9 mouse cellular contexts compared by ENCODE assay signal in the genomic region with DNA sequence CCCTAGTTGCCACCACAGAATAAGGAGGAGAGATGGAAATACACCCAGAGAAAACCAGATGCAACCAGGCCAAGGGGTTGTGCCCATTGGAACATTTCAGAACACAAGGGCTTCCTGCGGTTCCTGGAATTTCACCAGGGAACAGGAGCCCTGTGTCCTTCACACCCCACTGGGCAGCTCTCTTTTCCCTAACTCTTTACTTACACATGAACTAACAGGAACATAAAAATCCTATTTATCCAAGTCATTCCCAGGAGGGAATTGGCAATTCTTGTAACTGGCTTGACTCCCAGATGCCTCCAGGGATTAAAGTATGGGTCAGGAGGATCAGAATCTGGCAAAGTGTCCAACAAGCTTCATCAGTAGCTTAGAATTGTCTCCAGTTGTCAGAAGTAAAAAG.
DNase-seq lines count a peak whose midpoint lies in the region; ATAC-seq lines count a peak whose summit lies in the region.
"Had no signal": no experiment of that assay in that cellular context is flagged by ENCODE, and none has a peak within 500 bp of the region (broad histone marks: within the 10 kb centered on the region; RNA-seq: fewer than 3 reads in every experiment).

No protein-coding gene starts in this region.

- intact Hi-C loops in heart, postnatal 36 days (cut with DNase I), result no loop called here

- H3K27me3 ChIP-seq in liver, embryonic 12.5 days (replicated peaks), result no peaks in the 10 kb centered on the region
- H3K27me3 ChIP-seq: embryonic facial prominence, embryonic 13.5 days had no signal

- WGBS in liver, embryonic 12.5 days (ENCODE audit: insufficient replicate concordance), result 66% methylated on average over 1 of the region's 1 CpGs

- H3K9me3 ChIP-seq in liver, embryonic 12.5 days (replicated peaks), result no peaks in the 10 kb centered on the region
- H3K9me3 ChIP-seq: embryonic facial prominence, embryonic 13.5 days had no signal

- H3K4me3 ChIP-seq in liver, embryonic 12.5 days, result no peak overlapping the region
- H3K4me3 ChIP-seq: embryonic facial prominence, embryonic 13.5 days had no signal

- no peak overlapping the region for H3K9ac ChIP-seq in liver, embryonic 12.5 days
- H3K9ac ChIP-seq: embryonic facial prominence, embryonic 13.5 days had no signal

- no peak overlapping the region for H3K4me2 ChIP-seq in liver, embryonic 12.5 days
- H3K4me2 ChIP-seq: embryonic facial prominence, embryonic 13.5 days had no signal

- H3K36me3 ChIP-seq in liver, embryonic 12.5 days, result no peaks in the 10 kb centered on the region
- H3K36me3 ChIP-seq: embryonic facial prominence, embryonic 13.5 days had no signal

- ATAC-seq in liver, embryonic 12.5 days, result no peak

- peak; percentile 24 to 26 for DNase-seq in heart, adult 18-20 months
- DNase-seq in heart, postnatal 36 days, result no peak
- DNase-seq in brain, adult 2 months (ENCODE audit: low read depth, low spot score), result peak; percentile 51
- peak; percentile 9 to 36 for DNase-seq in frontal cortex, postnatal 36 days (ENCODE audit: low spot score in 2 of 2)
- peak; percentile 34 for DNase-seq in layer of hippocampus, adult 9-11 months
- DNase-seq in right cerebral cortex, postnatal 10 days (ENCODE audit: low spot score in 2 of 2), result peak; percentile 46 to 66
- no peak for DNase-seq in spleen, adult 12 weeks (ENCODE audit: low spot score)

- no peak overlapping the region for H3K27ac ChIP-seq in liver, embryonic 12.5 days
- H3K27ac ChIP-seq: embryonic facial prominence, embryonic 13.5 days had no signal

- H3K4me1 ChIP-seq in liver, embryonic 12.5 days, result no peaks in the 10 kb centered on the region
- H3K4me1 ChIP-seq: embryonic facial prominence, embryonic 13.5 days had no signal

Comparison
In these comparisons a context has a peak if more than half of its experiments do, and no peak if none do; other contexts are left out.
1. DNase-seq: peak in heart, adult 18-20 months (2 of 2), brain, adult 2 months (single experiment), frontal cortex, postnatal 36 days (2 of 2), layer of hippocampus, adult 9-11 months (single experiment) and right cerebral cortex, postnatal 10 days (2 of 2); none in heart, postnatal 36 days (0 of 2) and spleen, adult 12 weeks (single experiment).